Mouse (Mus musculus) ZHBTc4 (cell line): ENCODE data around the gene Mrfap1.
A peak's percentile ranks its signal among the peaks of the same experiment; 100 is the strongest.

Experiments
- DNase-seq: peaks from one replicate; pipeline ENCODE4 v3.0.0-alpha.2; 2011; ENCODE audit warnings: low read depth, low spot score

The Mrfap1 gene

DNA sequence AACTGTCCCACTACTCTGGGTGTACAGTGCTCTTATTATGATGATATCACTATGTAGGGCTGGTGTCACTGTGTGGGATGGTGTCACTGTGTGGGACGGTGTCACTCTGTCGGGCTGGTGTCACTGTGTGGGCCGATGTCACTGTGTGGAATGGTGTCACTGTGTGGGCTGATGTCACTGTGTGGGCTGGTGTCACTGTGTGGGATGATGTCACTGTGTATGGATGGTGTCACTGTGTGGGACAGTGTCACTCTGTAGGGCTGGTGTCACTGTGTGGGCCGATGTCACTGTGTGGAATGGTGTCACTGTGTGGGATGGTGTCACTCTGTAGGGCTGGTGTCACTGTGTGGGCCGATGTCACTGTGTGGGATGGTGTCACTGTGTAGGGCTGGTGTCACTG, 10.5 kb downstream of the Mrfap1 start:
- no peak for DNase-seq

DNA sequence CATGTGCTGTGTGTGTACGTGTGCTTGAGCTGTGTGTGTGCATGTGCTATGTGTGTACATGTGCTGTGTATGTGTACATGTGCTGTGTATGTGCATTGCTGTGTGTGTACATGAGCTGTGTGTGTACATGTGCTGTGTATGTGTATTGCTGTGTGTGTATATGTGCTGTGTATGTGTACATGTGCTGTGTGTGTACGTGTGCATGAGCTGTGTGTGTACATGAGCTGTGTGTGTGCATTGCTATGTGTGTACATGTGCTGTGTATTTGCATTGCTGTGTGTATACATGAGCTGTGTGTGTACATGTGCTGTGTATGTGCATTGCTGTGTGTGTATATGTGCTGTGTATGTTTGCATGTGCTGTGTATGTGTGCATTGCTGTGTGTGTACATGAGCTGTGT, 17.1 kb downstream of the Mrfap1 start:
- DNase-seq: no peak

- peak; percentile 66 for DNase-seq
Measured at GRCm38 (mm10) chr5:36778901-36779300, 17.7 kb downstream of the Mrfap1 start.

GRCm38 (mm10) chr5:36777186-36777585, 19.4 kb downstream of the Mrfap1 start:
- peak; percentile 83 for DNase-seq

DNA sequence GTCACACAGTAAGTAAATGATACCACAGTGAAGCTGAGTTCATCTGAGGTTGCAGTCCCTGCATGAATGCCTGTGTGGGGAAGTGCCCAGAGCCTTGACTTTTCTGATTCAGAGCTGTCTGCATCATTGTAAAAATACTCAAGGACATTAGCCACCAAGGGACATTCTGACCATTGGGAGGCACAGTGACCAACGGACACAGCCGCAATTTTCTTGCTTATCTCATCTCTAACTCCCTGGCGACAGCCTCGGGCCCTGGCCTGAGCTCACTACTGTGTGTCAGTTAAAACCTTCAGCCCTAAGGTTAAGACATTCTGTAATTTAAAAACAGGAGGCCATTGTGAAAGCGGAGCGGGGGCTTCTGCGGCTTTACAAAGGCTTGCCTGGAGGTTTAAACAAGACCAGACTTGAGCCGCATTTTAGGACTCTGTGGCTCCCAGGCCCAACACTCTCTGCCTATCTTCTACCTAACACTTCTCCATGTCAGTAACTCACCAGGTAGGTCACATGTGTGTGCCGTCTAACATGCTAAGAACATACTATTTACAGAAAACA, 20.5 kb downstream of the Mrfap1 start:
- no peak for DNase-seq

- peak; percentile 59 for DNase-seq
Measured at GRCm38 (mm10) chr5:36775317-36775716, 21.3 kb downstream of the Mrfap1 start.

DNA sequence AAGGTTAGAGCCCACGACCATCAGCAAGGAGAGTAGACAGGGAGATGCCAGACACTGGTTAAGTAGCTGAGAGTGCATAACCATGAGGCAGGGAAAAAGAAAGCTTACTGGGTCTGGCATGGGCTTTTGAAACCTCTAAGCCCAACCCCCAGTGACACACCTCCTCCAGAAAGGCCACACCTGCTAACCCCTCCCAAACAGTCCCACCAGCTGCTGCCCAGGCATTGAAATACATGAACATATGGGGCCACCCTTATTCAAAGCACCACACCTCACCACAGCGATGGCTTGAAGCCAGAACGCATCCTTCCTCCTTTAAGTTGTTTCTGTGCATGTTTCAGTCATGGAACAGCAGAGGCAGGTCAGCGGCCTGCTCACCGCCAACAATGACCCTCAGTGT, 24.0 kb downstream of the Mrfap1 start:
- DNase-seq: peak; percentile 54

DNA sequence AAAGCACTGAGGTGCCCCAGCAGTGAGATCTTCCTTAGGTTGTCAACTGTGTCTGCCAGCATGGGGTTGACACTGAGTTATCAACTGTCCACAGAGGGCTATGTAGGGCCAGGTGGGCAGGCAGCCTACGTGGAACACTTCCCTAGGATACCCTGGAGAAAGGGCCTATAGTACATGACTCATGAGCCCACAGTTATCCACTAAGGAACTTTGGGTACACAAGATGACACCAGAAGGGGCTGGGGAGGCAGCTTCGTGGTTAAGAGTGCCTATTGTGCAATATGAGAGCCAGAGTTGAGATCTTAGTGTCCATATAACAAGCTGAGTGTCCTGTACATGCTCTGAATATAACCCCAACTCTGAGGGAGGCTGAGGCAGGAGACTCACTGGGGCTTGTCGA, 27.0 kb downstream of the Mrfap1 start:
- no peak for DNase-seq

DNA sequence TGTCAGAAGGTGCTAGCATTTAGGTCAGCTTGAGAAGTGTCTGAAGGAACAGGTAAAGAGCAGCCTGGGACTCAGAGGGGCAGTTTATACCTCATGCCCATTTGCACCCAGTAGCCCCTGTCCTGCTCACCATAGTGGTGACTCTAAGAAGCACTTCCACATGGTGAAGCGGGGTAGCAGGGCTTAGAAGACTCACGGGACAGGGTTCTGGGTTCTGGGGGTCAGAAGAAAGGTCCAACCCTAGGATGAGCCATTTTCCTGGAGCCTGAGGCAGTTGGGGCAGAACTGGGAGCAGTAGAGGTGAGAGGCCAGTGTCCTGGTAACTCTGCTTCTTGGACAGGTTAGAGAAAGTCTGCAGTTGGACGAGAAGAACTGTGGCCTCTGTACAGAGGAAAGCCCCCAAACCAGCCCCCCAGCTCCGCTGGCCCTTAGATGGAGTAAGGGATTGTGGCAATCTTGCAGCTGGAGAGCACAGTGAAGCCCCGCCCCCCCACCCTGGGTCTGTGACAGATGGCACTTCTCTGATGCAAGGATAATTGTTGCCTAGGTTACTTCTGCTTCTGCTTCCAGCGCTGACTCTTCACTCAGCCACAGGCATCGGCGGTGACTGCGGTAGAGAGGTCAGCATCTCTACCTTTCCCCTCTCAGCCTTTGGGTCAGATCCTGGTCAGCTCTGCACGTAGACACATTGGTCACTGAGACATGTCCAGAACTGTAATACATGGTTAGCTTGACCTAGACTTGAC, 29.4 kb downstream of the Mrfap1 start:
- no peak for DNase-seq

DNA sequence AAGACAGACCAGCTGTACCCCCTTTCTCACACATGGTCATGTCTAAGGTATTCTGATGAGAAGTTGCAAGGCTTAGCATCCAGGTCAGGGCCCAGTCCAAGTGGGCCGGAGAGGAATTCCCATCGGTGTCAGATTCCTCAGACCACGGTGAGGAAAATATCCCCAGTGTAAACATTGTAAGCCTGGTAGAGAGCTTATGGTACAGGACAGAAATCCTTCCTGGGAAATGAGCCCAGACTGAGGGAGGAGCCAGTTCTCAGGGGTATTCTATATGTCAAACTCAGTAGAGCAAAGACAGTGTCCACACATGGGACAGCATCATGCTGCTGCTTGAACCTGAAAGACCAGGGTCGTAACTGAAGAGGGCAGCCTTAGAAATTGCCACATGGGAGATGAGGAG, 36.7 kb downstream of the Mrfap1 start:
- DNase-seq: no peak

DNA sequence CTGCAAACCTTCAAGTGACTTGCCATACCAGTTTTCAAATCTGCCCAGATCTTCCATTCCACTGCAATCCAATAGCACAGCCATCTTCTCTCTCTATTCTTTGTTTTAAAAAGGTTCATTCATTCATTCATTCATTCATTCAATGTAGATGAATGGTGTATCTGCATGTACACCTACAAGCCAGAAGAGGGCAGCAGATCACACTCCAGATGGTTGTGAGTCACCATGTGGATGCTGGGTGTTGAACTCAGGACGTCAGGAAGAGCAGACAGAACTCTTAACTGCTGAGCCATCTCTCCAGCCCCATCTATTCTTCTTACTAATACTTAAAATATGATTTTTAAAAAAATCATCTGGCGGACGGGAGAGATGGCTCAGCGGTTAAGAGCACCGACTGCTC, 39.5 kb downstream of the Mrfap1 start:
- peak; percentile 80 for DNase-seq

DNA sequence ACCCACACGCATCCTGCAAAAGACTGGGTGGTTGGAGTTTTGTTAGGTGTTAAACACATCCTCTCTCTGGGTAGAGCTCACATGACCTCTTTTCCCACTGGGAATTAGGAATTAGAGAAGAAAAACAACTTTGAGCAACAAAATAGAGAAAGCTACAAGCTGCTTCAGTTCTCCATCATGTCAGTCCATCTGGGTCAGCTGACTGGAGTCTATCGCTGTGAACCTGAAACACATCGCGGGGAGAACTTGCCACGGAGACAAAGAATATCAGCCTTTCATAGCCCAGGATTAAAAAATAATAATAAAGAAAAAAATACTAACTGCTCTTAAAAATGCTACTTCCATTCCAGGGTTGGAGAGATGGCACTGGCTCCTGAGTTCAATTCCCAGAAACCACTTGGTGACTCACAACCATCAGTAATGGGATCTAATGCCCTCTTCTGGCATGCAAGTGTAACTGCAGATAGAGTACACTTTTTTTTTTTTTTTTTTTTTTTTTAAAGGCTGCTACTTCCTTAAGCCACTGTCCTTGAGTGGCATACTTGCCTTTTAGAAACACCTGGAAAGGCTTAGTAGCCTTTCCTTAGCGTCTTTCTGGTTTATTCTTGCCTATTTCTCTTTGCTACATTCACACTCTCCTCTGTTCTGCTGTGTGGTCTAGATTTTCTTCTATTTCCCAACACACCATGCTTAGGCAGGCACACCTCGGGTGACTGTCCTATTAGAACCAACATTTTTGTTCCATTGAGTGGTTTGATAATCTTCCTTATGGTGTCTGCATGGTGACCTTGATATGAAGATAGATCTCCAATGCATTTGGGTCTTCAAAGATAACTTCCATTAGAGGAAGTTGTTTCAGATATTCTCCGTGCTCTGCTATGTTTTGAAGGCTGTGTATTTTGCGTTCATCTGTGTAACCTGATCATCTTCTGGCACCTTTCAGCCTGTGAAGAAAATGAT, 46.2 kb downstream of the Mrfap1 start:
- peak; percentile 65 for DNase-seq

DNA sequence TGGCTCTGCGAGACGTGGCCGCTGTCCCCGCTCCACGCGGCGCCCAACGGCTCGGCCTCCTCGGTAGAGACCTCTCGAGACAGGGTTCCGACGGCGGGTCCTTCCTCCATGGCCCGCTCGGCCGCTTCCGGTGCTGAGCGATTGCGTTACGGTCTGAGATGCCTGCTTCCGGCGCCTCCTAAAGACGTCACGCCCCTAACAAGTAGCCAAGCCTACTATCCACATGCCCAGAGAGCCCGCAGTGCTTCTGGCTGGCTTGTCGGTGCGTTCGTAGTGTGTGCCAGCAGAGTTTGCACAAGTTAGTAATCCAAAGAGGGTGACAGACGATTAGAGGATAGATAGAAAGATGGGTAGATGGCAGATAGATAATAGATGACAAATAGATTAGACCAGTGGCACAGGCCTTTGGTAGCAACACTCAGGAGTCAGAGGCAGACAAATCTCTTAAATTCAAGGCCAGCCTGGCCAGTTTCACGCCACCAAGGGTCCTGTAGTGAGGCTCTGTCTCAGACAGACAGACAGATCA, 48.0 kb downstream of the Mrfap1 start, which contains the start of gene Bloc1s4:
TSS of gene Bloc1s4 (minus strand) at position 115 of the 526 bp plus-strand sequence.
- DNase-seq: peak; percentile 96

- DNase-seq: peak; percentile 30
Measured at GRCm38 (mm10) chr5:36747794-36748535, 48.6 kb downstream of the Mrfap1 start.

GRCm38 (mm10) chr5:36747071-36747470, 49.5 kb downstream of the Mrfap1 start:
- DNase-seq: no peak
